Mouse (Mus musculus): ENCODE measurements at regions not wholly inside any gene's neighbourhood (a gene's known extent, or its start where the extent isn't known, plus 50 kb on each side); places are given as distances from the start of the nearest gene placed in this dataset.

DNA sequence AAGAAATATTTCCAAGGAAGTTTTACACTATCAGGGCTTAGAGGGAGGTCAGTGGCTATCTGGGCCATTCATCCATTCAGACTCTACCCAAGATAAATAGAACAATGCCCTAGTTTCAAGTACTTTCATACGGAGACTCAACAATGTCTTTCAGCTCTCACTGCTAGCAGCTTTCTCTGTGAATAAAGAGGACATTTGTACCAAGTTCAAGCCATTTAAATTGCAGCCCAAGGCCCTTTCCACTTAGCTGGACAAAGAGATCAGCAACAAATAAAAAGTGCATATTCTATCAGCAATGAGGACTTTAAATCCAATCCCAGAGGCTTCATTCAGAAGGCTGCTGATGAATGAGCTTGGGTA, 383.1 kb upstream of the Actbl2 start:
- no peak for DNase-seq (ENCODE audit: extremely low read depth, insufficient read length, low spot score)

DNA sequence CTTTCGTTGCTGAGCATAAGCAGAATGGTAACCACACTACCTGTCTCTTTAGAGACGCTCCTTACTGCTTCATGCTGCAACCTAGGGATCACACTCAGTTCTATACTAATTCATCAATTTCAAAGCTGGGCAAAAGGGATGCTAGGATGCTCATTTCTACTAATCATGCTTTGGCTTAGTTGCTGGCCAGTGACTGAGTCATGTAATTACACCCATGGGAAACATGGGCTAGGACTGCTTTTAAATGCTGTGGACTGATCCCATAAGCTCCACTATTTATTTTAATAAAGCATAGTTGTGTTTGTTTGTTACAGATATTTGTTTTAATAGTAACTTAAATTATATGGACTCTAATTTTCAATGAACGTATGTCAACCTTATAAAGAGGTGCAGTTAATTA, 373.2 kb upstream of the Actbl2 start:
- no peak for DNase-seq (ENCODE audit: extremely low read depth, insufficient read length, low spot score)

DNA sequence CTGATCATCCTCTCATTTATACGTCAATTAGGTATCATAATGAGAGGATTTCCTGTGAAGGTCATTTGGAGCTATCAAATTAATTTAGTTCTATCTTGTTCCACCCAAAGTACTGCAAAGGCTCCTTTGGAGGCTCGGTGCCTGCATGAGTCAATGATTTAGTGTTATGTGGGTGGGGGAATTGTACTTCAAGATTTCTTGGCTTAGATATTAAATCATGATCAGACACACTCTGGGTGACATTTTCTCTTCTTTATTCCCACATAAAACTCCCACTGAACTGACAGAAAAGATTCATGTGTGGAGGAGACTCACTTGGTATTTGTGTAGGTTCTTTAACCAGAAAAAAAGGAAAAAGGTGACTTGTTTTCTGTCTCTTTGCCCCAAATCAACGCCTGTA, 372.6 kb upstream of the Actbl2 start:
- DNase-seq (ENCODE audit: extremely low read depth, insufficient read length, low spot score): no peak

DNA sequence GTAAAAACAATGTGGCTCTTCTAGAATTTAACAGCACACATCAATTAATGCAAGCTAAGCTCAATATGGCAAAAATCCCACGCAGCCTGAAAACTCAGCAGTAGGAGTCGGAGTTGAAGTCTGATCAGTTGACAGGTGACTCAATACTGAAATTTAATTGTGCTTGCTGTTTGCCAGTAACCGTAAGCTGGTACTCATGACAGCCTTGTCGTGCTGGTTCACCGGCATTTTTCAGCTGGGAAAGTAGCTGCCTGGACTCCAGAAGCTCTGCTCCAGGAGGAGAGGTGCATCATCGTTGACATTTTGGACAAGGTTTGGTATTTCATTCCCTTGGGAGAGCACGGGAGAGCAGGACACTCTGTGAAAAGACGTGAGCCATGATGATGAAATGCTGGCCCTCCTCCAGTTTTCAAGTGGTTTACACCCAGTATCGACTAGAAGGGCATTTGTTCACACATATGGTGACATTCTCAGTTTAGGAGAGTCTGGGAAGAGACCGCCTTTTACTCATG, 372.1 kb upstream of the Actbl2 start:
- peak; percentile 49 for DNase-seq (ENCODE audit: extremely low read depth, insufficient read length, low spot score)

DNA sequence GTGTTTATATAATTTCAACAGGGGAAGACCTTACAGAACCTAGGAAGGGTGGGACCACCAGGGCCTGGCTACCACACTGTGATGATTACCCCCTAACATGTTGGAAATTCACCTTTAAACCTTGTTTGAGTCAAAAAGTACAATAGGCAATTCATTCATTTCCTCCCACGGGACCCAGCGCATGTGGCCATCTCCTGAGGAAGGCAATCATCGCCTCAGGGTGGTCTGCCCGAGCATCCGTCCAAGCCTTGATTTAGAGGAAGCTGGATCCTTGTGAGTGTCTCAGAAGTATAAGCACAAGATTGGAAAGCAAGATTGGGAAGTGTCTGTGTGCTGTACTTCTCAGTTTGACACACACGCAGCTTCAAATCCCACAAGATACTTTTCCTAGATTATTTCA, 360.9 kb upstream of the Actbl2 start:
- no peak for DNase-seq (ENCODE audit: extremely low read depth, insufficient read length, low spot score)

DNA sequence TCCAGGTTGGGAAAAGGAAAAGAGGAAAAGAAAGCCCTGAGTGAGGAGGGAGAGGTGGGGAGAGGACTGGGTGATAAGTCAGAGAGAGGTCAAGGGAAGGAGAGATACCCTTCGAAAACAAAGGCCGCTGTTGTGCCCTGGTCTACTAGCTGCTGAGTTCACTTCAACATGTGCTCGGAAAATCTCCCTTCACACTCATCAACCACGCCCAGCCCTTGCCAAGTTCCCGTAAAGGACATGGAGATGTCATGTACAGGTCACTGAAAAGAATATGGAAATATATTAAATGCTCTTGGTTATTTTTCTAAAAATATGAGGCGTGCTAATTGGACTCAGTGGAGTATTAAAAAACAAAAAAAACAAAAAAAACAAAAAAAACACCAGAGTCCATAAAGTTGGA, 359.5 kb upstream of the Actbl2 start:
- DNase-seq (ENCODE audit: extremely low read depth, insufficient read length, low spot score): no peak

DNA sequence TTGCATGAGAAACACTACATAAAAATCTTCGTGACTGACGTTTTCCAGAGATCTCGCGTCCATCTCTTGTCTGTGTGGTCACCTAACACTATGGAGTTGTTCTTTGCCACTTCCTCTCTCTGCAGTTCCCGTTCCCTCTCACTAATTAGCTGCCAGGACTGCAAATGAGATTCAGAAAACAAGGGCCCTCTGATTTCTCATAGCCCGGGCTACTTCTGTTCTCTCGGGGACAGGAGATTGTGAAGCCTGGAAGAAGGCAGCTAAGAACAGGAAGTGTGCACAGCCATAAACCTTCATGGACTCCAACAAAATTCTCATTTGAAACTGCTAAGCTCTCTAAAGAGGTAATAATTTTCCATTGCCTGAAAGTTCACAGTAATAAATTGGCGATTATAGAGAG, 358.9 kb upstream of the Actbl2 start:
- no peak for DNase-seq (ENCODE audit: extremely low read depth, insufficient read length, low spot score)

DNA sequence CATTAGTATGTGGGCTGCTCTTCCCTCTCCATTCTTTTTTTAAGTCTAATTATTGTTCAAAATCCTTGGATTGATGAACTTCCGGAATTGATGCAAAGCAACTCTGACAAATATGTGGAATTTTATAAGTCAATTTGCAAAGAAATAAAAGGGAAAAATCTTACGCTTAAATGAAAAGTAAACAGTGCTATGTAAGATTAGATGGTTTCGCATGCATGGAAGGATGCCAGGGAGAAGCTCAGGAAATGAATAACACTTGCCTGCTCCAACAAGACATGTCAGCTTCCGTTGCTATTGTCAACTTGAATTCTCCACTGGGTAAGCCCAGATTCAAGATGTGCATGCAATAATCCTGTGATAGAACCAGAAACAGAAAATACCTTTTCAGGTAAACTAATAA, 357.2 kb upstream of the Actbl2 start:
- no peak for DNase-seq (ENCODE audit: extremely low read depth, insufficient read length, low spot score)

DNA sequence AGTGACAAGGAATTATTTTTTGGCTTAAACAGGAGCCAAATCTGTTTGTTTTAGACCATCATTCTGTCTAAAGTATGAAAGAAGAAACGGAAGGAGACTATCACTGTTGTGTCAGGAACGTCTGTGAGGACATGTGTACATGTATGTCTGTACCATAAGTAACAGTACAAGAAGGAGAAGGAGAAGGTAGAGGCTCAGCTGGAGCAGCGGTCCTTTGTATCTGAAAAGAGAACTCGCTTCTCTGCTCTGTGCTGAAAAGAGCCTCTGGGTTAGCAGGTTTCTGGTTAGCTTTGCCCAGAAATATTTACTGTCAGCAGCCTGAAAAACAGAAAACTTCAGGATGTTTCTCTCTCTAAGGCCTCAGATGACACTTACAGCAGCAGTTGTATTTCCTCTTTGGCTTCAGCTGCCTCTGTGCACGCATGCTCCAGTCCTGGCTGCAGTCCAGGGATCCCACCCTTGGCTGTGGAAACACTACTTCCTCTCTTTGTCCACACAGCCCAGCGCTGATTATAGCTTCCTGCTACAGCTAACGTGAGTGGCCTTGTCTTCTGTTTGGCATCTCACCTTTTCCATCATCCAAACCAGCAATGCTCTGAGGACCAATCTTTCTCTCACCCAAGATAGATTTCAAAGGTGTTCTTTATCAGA, 351.7 kb upstream of the Actbl2 start:
- DNase-seq (ENCODE audit: extremely low read depth, insufficient read length, low spot score): no peak

DNA sequence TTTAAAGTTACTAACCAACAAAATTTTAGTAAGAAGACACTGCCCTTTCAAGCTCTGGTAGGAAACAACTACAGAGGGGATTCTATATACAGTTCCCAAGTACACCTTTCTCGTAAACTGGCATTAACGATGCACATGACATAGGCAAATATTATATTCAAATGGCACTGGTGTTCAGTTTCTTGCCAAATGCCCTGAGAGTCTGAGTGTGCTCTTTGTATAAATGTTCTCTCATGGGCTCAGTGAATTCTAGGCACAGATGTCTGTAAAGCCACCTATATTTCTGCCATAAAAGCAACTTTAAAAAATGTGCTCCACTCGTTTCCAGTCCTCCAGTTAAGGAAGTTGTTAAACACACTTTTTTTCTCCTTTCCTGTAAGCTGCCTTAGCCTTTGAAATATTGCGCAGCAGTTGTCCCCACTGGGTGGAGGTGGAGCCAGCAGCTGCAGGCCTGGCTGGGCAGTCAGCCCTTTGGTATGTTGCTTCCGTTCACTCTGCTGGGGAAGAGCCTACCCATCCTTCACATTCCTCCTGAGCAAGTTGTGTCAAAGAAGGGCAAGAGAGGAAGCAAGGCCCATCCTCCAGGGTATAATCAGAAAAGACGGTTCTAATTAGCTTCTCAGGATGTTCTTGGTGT, 347.4 kb upstream of the Actbl2 start:
- peak; percentile 78 for DNase-seq (ENCODE audit: extremely low read depth, insufficient read length, low spot score)

DNA sequence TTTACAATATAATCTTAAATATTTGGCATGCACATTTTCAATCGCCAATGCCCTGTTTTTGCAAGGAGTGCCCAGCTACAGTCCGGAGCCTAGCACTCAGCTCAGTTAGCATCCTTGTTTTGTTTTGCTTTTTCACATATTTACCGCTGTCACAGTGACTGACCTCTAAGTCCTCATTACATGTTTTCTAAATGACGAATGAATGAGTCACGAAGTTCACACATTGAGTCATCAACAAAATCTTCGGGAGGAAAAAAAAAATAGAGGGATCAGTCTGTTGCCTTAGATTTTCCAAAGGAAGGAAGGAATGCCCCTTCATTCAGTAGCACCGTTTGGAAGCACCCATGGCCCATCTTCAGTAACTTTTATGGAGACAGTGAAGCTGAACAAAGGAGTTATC, 342.9 kb upstream of the Actbl2 start:
- peak; percentile 69 for DNase-seq (ENCODE audit: extremely low read depth, insufficient read length, low spot score)

DNA sequence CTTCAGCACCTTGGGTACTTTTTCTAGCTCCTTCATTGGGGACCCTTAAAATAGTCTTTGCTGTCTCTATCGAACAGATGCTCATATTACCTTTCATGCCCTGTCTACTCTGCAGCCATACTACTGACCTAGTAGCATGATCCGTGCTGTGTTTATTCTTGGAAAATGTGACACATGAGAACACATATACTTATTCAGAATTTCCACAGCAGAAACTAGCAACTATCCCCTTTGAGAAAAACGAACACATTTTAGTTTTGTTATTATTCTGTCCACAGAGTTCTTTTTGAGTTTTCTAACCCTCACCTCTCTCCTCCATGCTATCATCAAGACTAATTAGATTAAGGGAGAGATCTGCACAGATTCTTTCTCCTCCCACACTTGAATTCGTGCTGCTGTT, 341.6 kb upstream of the Actbl2 start:
- no peak for DNase-seq (ENCODE audit: extremely low read depth, insufficient read length, low spot score)

DNA sequence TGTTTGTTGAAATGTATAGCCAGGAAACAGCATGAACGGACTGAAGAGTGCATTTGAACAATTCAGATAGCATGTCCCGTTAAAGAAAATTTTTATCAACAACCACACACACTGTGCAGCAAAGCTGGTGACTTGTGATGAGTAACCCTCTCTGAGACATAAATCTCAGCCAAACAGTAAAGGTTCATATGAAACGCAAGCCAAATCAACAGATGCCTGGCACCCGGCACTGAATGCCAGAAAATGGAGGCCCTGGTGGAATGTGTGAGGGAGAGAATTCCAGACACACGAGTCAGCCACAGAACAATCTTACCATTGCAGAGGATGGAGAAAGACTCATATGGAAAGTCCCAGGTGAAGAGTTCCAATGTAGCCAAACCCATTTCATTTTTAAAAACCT, 341.1 kb upstream of the Actbl2 start:
- peak; percentile 70 for DNase-seq (ENCODE audit: extremely low read depth, insufficient read length, low spot score)

DNA sequence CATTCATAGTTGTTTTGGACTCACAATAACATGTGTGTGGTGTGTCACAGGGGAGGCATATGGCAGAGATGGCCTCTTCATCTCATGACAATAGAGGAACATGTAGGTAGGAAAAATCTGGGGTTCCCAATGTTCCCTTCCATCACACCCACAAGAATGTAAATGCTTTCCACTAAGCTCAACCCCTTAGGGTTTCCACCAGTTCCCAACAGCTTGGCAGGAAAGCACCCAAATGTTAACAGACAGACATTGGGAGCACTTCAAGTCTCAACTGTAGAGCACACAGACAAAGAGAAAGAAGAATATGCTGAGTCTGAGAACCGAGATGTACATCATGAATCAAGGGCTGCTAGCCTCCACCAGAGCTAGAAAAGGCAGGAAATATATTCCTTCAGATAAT, 339.7 kb upstream of the Actbl2 start:
- no peak for DNase-seq (ENCODE audit: extremely low read depth, insufficient read length, low spot score)

DNA sequence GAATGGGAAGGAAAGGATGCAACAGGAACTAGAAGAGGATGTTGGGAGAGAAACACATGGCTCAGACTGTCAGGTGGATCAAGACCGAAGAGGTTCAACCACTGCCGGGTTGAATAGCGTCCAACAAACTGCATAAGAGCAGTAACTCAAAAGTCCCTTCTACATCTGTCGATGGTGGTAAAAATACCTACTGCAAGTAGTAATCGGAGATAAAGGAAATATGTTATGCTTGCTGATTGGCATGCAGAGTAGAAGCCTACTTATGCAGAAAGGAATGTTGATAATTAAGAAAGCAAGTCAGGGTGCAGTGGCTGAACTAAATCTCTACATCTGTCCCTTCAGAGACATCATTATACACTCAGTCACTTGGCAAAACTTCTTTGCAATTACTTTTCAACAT, 330.9 kb upstream of the Actbl2 start:
- peak; percentile 53 for DNase-seq (ENCODE audit: extremely low read depth, insufficient read length, low spot score)

DNA sequence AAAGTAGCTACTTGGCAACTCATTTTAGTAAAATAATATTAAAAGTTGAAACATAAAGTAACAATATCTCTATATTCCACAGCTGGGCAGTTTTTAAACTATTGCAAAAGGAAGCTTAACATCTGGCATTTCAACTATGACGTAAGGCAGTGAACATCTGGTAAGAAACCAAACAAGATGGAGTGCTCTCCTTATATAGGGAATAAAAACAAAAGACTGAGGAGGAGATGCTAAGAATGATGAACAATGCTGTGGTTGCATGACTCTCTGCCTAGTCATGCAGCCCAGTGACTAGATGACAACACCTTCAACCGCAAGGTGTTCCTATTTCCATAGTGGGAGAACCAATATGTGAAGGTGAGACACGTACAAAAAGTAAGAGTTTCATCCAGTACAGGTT, 329.9 kb upstream of the Actbl2 start:
- no peak for DNase-seq (ENCODE audit: extremely low read depth, insufficient read length, low spot score)

DNA sequence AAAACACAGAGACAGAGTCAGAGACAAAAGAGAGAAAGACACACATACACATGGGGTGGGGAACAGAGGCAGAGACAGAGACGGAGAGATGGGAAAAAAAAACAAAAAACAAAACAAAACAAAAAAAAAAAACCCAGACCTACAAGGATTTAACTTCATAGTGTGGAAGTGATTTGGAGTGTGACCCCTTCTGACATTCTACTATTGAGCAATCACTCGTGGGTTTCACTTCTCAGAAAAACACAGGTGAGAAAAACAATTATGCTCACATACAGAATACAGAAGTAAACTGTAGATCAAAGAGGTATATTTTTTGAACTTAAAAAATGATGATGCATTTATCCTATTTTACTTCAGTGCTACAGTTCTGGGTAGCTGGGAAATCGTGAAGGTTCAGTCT, 326.7 kb upstream of the Actbl2 start:
- DNase-seq (ENCODE audit: extremely low read depth, insufficient read length, low spot score): no peak

DNA sequence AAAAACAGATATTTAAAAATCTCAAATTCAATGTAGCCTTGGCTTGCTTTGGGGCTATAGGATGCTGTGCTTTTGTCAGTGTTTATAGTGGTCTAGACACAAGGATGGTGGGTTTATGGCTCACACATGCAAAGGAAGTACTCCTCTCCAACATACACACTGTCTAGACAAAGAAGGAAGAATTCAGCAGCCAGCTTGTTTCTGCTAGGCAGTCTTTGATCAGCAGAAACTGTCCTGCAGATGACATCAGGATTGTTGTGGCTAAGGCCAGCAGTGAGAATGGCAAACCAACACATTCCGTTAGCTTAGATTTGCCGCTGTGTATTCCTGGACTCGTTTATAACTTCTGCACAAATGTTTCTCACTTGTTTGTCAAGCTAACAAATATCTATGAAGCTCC, 325.9 kb upstream of the Actbl2 start:
- no peak for DNase-seq (ENCODE audit: extremely low read depth, insufficient read length, low spot score)

DNA sequence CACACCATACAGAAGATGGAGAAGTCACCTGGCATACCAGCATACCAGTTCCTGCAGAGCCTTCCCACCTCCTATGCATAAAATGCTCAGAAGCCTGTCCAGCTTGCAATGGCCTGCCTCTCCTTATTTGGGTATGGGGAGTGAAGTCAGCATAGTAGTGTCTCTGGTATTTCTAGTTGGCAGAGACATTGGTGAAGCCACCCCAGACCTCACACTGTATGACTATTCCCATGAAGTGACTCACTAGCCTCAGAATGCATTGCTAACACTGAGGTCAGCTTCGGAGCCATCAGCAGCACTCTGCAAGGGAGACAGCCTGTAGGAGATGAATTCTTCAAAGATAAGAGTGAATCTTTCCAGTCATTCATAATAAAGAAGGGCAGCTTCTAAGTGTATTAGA, 325.2 kb upstream of the Actbl2 start:
- DNase-seq (ENCODE audit: extremely low read depth, insufficient read length, low spot score): peak; percentile 78

DNA sequence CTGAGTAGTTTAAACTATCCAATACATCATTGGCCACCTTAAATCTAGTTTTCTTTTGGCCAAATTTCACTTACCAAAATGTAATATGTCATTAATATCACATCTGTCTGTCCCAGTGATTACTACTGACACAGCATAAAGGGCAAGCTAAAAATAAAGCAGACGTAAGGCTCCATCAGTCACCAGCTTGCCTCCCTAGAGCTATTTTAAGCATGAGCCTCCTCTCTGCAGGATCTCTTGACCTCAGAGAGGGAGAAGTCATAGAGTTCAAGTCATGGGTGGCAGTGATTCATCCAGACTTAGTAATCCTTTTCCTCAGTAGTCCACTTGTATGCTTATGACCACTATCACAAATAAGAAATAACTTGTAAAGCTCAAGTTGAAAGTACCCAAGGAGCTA, 313.2 kb upstream of the Actbl2 start:
- DNase-seq (ENCODE audit: extremely low read depth, insufficient read length, low spot score): no peak

DNA sequence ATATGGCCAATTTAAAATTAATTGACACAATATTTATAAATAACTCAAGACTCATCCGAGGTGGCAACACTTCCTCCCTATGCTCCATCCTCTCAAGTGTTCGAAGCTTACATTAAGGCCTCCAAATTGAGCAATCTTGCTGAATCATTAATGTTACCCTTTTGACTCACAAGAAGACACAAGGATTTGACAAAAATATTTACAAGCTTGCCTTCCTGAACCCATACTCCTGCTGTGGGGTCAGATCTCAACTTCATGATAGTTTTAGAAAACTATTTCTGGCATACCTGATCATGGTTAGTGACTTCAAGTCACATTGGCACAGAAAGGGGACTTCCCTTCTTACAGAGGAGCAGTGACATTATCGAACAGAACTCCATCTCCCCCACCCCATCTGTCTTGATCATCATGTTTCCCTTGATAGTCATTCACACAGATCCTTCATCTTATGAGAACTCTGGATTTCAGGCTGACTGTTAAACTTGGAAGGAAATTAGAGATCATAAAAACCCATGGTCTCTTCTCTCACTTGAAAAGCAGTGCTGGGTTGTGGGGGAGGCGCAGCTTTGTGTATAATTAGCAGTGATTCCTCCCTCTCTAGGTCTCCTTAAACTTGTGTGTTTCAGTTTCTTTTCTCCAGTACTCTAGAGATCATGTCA, 311.7 kb upstream of the Actbl2 start:
- DNase-seq (ENCODE audit: extremely low read depth, insufficient read length, low spot score): peak; percentile 43

DNA sequence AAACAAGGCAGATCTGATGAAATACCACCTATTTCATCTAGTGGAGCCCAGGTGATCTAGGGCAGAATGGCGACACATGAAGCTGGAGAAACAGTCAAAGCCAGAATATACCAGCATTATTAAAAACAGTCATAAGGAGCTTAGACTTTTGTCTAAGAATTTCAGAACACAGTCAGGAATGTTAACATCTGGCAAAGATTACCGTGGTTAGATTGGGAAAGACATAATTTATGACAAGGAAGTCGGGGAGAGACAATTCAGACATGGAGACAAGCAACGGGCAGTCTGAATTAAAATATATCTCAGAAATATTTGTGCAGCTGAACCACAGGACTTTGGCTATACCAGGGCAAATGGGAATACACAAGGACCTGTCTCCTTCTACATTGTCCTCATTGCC, 310.8 kb upstream of the Actbl2 start:
- DNase-seq (ENCODE audit: extremely low read depth, insufficient read length, low spot score): peak; percentile 32
